Mouse (Mus musculus): ENCODE data around the gene Glb1l.

Gene Glb1l

DNA sequence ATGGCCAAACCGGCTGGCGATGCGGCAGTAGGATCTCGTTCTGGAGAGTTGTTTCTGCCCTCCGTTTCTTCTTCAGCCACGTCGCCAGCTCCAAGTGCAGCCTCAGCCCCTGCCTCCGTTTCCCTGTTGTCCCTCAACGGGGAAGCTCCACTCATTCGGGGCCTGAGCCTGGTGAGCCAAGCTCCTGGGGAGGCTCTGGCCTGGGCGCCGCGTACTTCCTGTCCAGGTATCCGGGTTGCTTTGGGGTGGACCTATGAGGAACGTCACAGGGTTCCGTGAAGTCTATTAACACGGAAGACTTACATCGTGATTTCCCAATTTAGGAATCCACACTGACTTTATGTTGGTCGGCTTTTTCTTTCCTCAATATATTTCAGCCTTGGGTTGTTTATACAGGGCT is 18.2 kb downstream of the Glb1l start:
- peak; percentile 75 for DNase-seq (ENCODE audit: low read depth)

DNA sequence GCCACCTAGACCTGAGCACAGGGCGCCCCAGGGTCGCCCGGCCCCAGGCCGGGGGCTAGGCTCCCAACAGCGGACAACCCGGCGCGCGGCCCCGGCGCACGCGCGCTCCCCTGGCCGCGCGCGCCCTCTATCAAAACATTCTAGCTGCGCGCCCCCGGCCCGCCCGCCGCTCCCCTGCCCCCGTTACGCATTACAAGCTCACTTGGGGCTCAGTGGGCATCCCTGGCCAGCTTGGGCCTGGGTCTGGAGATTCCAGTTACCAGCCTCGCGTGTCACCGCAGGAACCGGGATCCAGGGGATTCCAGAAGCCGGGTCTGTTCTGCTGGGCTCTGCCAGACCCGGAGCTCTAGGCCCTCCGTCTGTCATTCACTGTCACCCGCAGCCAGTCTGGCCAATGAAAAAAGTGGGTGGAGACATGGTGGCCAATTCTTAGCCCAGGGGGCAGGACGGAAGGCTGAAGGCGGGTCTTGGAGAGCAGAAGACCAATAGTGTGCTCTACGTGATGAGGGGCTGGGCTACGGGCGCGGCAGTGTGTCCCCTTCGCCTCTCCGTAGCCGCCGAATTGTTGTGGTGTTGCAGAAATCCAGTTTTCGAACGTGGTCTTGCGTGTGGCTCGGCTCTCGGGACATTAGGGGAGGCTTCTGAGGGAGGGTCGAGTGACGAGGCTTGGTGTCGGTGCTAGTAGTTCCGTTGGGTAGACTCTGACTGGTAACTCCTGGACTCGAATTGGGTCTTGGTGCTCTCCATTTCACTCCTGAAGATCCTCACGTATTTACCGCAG is 18.8 kb downstream of the Glb1l start, which contains the start of the genes Ankzf1 and Atg9a:
Gene Ankzf1 (plus strand): TSS at position 530 of the 781 bp plus-strand sequence.
Gene Atg9a (minus strand): TSS at position 575 of the 781 bp plus-strand sequence.
- peak; percentile 98 for DNase-seq (ENCODE audit: low read depth)

DNA sequence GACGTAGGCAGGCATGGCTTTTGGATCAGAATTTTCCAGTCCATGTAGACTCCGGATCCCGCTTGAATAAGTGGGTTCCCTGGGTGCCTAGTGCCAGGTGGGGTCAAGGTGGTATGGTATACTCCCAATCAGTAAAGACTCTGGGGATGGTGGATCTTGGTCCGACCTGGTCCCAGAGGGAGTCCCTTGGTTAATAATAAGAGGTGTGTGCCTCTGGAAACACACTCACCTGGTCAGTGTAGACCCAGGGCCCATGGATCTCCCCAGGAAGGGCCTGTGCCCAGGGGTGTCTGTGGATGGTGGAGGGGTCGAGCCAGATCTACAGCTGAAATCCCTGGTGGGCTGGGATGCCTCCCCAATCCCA is 19.4 kb downstream of the Glb1l start:
- DNase-seq (ENCODE audit: low read depth), result no peak

DNA sequence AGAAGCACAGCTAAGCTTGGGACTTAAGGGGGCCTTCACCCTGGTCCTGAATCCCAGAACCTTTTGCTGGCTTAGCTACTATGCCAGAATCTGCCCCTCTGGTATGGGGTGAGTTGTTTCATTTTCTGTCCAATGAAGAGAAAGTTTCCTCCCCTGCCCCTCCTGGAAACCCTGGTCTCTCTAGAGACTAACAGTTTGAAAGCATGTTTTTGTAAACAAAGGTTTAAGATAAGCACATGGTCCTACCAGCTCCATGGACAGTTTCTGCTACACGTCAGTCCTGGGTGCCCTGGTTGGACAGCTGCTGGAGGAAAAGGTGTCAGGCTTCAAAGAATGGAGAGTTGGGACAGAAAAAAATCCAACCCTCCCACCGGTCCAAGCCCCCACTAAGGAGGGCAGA is 20.0 kb downstream of the Glb1l start:
- no peak for DNase-seq (ENCODE audit: low read depth)

DNA sequence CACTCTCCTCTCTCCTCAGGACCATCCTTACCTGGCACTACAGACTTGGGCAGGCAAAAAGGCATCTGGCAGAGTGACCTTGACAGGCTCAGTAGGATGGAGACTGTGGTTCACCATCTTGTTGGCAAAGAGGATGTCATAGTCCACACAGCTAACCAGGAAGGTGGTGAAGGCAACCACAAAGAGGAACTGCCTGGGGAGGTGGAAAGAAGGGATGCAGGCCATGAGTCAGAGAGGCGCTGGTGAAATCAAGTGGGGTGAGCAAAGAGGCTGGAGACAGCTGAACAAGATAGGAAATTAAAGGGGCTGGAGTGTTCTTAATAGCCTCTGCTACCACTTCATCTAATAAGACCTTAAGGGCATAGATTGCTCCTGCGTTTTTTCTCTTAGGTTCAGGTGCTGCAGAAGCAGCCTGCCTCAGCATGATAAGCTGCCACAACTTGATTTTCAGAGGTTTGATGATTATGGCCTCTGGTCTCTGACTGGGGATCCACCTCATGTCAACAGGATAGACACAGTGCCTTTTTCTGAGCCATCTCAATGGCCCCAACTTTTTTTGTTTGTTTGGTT is 22.6 kb downstream of the Glb1l start:
- no peak for DNase-seq (ENCODE audit: low read depth)

DNA sequence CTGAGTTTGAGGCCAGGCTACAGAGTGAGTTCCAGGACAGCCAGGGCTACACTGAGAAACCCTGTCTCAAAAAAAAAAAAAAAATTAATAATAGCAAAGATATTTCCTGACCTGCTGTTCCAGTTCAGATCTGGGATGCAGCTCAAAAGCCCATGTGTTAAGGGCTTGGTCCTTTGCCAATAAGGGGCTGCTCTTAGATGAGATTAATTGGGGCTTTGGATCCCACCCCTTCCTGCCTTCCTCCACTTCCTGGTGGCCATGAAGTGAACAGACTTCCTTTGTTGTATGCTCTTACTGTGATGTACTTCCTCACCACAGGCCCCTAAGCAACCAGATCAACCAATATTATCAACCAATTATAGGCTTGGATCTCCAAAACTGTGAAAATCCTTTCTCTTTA is 23.5 kb downstream of the Glb1l start:
- DNase-seq (ENCODE audit: low read depth), result no peak

DNA sequence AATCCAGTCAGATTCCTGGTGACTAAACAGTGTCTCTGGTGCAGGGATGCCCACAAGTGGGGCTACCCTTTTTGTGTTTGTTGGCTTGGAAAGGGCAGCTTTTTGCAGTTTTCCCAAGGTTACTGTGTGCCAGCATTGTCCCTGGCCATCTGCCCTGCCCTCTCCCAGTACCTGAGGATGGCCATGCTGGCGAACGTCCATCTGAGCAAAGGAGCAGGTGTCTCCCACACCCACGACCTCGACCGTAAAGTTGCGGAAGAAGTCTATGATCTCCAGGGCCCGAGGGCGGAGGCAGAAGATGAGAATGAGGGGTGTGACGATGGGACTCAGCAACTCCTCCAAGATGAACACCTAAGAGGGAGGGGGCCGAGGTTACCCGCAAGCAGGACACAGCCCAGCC is 25.1 kb downstream of the Glb1l start:
- no peak for DNase-seq (ENCODE audit: low read depth)

DNA sequence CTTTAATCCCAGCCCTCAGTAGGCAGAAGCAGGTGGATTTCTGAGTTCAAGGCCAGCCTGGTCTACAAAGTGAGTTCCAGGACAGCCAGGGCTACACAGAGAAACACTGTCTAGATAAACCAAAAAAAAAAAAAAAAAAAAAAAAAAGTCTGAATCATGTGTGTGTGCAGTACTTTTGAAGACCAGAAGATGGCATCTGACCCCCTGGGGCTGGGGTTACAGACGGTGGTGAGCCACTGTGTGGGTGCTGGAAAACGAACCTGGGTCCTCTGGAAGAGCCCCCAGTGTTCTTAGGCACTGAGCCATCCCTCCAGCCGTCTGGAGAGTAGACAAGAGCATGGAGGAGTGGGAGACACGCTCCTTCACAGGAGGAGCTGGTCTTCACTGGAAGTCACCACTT is 28.5 kb downstream of the Glb1l start:
- DNase-seq (ENCODE audit: low read depth), result peak; percentile 19

DNA sequence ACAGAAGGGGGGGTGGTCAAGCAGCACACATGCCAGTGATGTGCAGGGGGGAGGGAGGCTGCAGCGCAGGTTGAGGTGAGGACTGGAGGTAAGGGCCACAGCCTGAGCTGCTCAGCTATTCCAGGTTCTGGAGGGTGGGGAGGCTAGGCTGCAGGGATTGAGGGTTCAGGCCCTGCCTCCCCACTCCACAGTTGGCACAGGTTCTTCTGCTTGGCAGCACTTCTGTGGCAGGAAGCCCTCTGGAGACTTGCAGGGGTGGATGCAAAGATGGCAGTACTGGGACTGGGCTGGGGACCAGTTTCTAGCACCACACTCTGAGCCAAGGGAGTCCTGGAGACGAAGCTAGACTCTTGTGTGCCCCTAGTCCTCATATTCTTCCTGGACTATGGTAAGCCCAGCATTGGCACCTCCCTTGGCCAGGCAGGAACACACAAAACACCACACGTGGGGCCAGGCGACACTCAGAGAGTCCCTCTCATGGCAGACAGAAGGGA is 29.2 kb downstream of the Glb1l start:
- DNase-seq (ENCODE audit: low read depth), result no peak

DNA sequence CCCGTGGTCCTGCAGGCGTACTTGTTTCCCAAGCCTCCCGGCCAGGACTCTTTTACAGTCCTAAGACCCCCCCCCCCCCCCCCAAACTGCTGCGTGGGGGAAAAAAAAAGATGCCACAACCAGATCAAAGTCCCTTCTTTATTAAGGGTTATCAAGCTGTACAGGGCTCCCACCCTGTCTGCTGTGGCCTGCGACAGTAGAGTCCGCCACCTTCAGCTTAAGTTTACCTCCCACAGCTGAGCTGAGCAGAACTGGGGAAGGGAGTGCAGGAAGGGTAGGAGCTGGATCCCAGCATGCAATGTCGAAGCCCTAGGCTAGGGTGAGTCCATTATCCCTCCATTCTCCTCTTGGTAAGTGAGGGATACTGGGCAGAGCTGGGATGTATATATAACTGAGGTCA is 29.9 kb downstream of the Glb1l start:
- no peak for DNase-seq (ENCODE audit: low read depth)

DNA sequence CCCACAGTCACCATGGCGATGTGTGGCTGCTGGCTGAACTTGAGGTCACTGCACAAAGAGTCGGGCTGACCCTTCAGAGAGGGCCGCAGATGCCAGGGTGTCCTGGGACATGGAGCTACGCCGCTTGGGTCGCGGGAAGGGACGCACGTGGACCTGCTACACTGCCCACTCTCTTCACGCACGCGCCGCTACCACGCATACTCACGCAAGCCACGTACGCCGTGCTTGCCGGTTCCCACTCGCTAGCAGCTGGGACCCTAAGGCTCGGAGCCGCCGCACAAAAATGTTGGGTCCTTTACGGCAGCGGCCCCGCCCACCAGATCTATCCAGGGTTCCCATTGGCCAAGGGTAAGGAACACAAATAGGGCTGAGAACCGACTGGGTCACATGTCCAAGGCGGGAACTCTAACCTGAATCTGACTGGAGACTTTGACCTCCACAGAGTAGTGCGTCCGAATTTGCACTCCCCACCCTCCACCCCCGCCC is 30.5 kb downstream of the Glb1l start, which contains the start of gene Abcb6:
Gene Abcb6 (minus strand): TSS at position 288 of the 486 bp plus-strand sequence.
- peak; percentile 89 for DNase-seq (ENCODE audit: low read depth)

DNA sequence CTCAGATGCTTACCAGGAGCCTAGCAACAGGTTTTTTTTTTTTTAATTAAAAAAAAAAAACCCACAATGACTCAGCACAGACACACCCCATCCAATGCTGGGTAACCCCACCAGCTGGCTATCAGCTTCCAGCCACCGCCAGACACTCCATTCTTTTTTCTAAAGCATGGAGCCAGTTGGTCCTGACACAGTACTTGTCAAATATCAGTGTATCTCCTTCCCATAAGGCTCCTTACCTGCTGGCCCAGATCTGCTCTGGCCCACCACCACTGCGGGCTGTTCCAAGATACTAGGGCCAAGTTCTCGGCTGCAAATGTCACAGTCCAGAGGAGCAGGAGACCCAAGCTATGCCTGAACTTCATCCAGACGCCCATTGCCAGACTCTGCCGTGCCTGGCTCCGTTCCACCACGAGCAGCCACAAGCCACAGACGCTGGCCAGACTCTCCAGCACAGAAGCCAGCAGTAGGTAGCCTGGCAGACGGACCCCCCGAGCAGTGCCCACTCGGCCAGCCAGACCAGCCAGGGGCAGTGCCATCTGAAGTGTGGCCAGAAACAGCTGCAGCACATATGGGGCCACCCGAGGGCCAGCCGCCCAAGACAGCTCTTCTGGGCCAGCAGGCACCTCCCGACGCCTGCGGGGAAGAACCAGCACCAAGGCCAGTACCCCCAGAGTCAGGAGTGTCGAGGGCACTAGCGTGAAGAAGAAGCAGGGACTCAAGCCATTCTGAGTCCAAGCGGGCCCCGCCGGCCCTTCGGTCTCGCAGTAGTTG is 31.1 kb downstream of the Glb1l start:
- peak; percentile 49 for DNase-seq (ENCODE audit: low read depth)

DNA sequence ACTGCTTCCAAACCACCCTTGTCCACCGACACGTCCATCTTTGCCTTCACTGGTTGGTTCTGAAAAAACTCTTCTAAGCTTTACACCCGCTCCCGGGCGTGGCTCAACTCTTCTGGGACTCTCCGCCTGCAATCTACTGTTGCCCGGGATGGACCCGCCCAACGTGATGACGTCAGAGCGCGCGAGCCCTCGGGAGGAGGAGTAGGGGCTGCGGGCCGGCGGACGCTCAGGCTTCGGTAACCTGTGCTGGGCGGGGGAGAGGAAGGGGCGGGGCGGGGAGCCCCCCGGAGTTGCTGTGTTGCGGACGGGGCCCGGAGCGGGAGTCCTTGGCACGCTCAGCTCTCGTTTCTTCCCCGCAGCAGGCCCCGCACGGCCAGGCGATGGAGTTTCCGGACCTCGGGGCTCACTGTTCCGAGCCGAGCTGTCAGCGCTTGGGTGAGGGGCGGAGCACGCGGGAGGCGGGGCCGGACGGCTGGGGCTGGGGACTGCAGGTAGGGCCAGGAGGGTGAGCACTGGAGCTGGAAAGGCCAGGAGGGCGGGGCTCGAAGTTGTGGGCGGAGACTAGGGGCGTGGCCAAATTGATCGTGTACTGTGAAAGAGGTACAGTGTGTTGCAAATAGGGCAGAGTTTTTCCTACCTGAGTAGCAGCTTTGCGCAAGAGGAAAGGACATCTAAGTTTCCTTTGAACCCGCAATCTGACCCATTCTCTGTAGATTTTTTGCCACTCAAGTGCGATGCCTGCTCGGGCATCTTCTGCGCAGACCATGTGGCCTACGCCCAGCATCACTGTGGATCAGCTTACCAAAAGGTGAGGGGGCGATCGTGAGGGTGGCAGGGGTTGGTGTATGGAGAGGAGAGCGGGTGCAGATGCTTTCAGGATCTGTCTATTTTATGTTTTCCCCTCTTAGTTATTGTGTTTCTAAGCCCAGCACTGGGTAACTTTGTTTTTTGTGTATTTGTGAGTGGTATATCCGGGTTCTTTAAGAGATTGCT is 41.8 kb downstream of the Glb1l start, which contains the start of gene Zfand2b:
Gene Zfand2b (plus strand): TSS at position 175 of the 993 bp plus-strand sequence.
- DNase-seq (ENCODE audit: low read depth), result peak; percentile 98

DNA sequence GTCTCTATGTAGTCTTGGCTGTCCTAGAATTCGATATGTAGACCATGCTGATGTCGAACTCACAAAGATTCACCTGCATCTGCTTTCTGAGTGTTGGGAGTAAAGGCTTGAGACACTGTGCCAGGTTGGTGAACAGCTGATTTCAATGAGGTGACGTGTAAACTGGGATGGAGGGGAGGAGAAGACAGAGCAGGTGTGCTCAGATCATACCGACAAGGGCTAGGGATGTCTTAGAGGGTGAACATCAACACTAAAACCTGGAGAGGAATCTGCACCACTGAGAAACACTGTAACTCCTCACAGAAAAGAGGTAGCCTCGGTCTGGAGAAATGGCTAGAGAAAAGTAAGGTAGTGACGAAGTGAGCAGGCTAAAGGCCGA is 42.5 kb downstream of the Glb1l start:
- no peak for DNase-seq (ENCODE audit: low read depth)

DNA sequence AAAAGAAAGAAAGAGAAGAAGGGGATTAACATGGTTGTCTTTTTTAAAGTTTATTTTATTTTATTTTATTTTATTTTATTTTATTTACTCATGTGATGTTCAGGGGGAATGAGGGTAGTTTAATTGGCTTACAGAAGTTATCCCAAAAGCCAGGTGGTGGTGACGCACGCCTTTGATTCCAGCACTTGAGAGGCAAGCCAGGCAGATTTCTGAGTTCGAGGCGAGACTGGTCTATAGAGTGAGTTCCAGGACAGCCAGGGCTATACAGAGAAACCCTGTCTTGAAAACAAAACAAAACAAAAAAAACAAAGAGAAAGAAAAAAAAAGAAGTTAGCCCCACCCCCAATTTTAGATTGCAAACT is 50.4 kb downstream of the Glb1l start:
- DNase-seq (ENCODE audit: low read depth), result no peak

DNA sequence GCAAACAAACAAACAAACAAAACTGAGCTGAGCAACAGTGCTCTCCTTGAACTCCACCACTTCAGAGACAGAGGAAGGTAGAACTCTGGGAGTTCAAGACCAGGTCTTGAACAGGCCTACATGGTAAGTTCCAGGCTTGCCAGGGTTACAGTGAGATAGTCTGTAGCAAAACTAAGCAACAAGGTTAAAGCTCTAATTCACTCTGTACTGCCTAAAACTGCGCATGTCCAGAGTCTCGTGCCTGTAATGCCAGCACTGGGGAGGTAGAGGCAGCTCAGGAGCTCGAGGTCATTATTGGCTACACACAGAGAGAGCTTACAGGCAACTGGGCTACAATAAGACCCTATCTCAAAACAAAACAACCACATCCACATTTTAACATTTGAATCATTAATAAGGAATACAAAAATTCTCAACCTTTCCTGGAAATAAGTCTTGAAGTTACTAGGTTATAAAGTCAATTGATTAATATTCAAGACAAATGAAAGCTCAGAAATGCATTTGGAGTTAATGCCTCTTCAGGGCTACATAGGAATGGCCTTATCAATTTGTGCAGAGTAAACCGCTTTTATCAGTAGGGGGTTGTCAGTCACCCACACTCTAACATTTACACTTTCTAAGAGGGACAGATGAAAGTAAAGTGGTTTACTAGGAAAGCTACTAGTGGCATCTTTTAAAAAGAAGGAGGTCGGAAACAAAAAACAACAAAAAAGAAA is 50.9 kb downstream of the Glb1l start:
- no peak for DNase-seq (ENCODE audit: low read depth)

DNA sequence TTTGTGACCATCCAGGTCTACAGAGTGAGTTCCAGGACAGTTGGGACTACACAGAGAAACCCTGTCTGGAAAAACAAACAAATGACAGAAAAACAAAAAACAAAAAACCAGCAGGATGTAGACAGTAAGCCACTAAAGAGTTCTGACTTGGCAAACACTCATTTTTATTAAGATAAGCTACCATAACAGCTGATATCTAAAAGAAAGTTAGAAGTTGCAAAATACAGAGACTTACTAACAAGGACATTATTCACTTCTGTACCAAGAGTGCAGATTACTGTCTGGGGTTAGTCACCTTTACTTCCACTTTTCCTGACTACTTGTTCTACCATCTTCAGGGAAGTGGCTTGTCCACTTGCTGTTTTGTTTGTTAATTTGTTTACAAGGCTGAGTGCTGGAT is 51.6 kb downstream of the Glb1l start:
- DNase-seq (ENCODE audit: low read depth), result no peak

DNA sequence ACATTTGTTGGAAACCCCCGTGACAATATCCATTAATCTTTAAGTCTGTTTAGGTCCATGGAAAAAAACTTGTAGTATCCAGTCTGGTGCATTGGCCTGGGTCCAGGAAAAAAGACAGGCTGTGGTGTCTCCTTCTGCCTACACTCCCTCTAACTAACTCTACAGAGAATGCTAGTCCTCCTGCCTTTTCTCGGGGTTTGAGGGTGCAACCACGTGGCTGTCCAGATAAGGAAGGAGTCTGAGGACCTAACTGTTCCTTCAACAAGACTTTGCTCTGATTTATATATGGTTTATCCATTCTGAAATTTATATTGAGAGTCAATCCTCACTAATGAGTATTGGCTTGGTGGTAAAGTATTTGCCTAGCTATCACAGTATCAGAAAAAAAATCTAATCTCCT is 54.8 kb downstream of the Glb1l start:
- no peak for DNase-seq (ENCODE audit: low read depth)

DNA sequence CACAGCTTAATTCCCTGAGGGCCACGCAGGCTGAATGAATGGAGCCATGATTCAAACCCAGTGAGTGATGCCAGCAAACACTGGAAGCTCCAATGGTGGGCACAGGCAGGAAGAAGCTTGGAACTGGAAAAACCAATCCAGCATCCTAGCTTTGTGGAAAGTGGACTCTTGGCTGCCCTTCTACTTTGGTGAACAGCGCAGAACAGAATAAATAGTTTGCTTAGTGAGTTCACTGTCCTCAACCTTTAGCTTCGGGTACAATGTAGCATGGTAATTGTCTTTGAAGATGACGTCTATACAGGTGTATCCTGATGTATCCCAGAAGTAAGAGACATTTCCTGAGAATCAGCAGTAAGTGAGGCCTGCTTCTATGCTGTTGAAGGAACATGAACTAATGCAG is 61.9 kb downstream of the Glb1l start:
- no peak for DNase-seq (ENCODE audit: low read depth)
